Mouse (Mus musculus) frontal cortex, postnatal 14 days (tissue): Measurements from ENCODE around the gene Srp68.
"Not testable (repeated sequence)": the region's sequence is repeated elsewhere in the genome, so short reads cannot be mapped to it uniquely, and the experiment has no call there.

Source experiments
- DNase-seq, 2 experiments: peaks; one replicate each; pipeline ENCODE4 v3.0.0; 2022; ENCODE audit warnings: low spot score in 2 of 2

The Srp68 gene

GRCm38 (mm10) chr11:116282912-116283521 is 9.0 kb upstream of the Srp68 start:
- DNase-seq: no peak

GRCm38 (mm10) chr11:116282089-116282488 is 8.1 kb upstream of the Srp68 start:
- no peak for DNase-seq

- DNase-seq: no peak
Measured at GRCm38 (mm10) chr11:116281671-116282070, 7.7 kb upstream of the Srp68 start.

GRCm38 (mm10) chr11:116280751-116281663 is 7.0 kb upstream of the Srp68 start, which contains the start of gene Galr2:
TSS of gene Galr2 (plus strand) at chr11:116280939.
- no peak for DNase-seq

- not testable (repeated sequence) for DNase-seq
Measured at GRCm38 (mm10) chr11:116277184-116277583, 3.2 kb upstream of the Srp68 start.

GRCm38 (mm10) chr11:116273469-116274044 is 460 bp downstream of the Srp68 start:
- no peak for DNase-seq

GRCm38 (mm10) chr11:116272589-116273468 is 1.2 kb downstream of the Srp68 start:
- no peak for DNase-seq

GRCm38 (mm10) chr11:116269560-116269959 is 4.5 kb downstream of the Srp68 start:
- no peak for DNase-seq

GRCm38 (mm10) chr11:116268313-116268712 is 5.7 kb downstream of the Srp68 start:
- no peak for DNase-seq

- no peak for DNase-seq
Measured at GRCm38 (mm10) chr11:116267637-116268036, 6.4 kb downstream of the Srp68 start.

- DNase-seq: no peak
Measured at GRCm38 (mm10) chr11:116265850-116266249, 8.2 kb downstream of the Srp68 start.

- DNase-seq: peak in 1 of 2 experiments; percentile 18
Measured at GRCm38 (mm10) chr11:116265352-116265751, 8.7 kb downstream of the Srp68 start.

GRCm38 (mm10) chr11:116260259-116260658 is 13.8 kb downstream of the Srp68 start:
- DNase-seq: no peak

GRCm38 (mm10) chr11:116259461-116259860 is 14.6 kb downstream of the Srp68 start:
- no peak for DNase-seq

GRCm38 (mm10) chr11:116255982-116256675 is 17.9 kb downstream of the Srp68 start:
- no peak for DNase-seq

- DNase-seq: no peak
Measured at GRCm38 (mm10) chr11:116255090-116255981, 18.7 kb downstream of the Srp68 start.

GRCm38 (mm10) chr11:116254627-116255026 is 19.4 kb downstream of the Srp68 start:
- DNase-seq: no peak

GRCm38 (mm10) chr11:116253076-116253600 is 20.9 kb downstream of the Srp68 start:
- DNase-seq: no peak

- DNase-seq: no peak
Measured at GRCm38 (mm10) chr11:116250898-116251297, 23.1 kb downstream of the Srp68 start.
